Mouse (Mus musculus): ENCODE data around the gene Mpeg1. TPM values are rescaled to one million over a fixed set of nuclear protein-coding genes. Genes with fewer than 3 reads are reported as not detected.

The Mpeg1 gene
- total RNA-seq (2021), result 1 to 10 TPM; 3.7 to 5.0 TPM

- DNase-seq, result no peak
- intact Hi-C loops (cut with DNase I), result no loop called here
Observed at GRCm38 (mm10) chr19:12460282-12461249, at the start of gene Mpeg1. Gene Mpeg1 (plus strand): TSS chr19:12460779.

DNA sequence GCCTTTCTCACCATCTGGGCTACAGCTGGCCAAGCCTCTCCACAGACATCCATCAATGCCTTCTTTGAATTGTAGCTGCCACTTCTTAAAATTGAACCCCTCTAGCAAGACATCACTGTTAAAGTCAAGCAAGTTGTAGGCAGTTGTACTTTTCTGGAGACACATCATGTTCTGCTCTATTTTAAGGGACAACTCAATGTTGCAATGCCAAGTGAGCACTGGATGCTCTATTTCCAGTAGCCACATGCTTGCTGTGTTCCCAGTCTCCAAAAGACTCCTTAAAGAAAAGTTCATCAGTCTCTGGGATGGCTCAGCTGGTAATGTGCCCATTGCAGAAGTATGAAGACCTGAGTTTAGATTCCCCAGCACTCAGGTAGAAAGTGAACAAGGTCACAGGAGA is 46.8 kb upstream of the Mpeg1 start:
- no peak for DNase-seq
- intact Hi-C loops (cut with DNase I), result no loop called here

- intact Hi-C loops (cut with DNase I), result no loop called here
- no peak for DNase-seq
Observed at GRCm38 (mm10) chr19:12417361-12417760, 43.2 kb upstream of the Mpeg1 start, which contains the start of gene Olfr1441. Gene Olfr1441 (plus strand): TSS chr19:12417433.

- intact Hi-C loops (cut with DNase I), result no loop called here
- DNase-seq, result no peak
Observed at GRCm38 (mm10) chr19:12418312-12418711, 42.3 kb upstream of the Mpeg1 start.

GRCm38 (mm10) chr19:12420555-12420954 is 40.0 kb upstream of the Mpeg1 start:
- intact Hi-C loops (cut with DNase I), result no loop called here

GRCm38 (mm10) chr19:12421680-12422079 is 38.9 kb upstream of the Mpeg1 start:
- intact Hi-C loops (cut with DNase I), result no loop called here
- DNase-seq, result no peak

More at GRCm38 (mm10) chr19:12420555-12420954, 40.0 kb upstream of the Mpeg1 start:
- DNase-seq, result no peak

DNA sequence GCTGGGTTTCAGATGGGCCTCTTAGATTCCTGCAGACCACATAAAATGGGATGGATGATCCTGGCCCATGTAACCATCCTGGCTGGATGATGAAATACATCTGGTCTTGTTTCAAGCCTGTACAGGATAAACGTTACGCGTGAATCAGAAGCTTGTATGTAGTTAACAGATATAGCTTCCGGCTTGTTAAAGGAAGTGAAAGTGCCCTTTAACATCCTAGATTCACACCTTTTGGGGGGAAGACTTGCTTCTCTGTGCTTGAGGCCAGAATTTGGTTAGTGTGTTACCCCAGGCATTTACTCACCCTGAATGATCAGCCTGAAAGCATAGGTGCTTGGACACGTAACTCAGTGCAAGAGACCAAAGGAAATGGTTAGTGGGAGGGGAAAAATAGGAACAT is 33.5 kb upstream of the Mpeg1 start:
- intact Hi-C loops (cut with DNase I), result no loop called here
- no peak for DNase-seq

GRCm38 (mm10) chr19:12427605-12428004 is 33.0 kb upstream of the Mpeg1 start, which contains the start of gene Pfpl:
Gene Pfpl (plus strand): TSS chr19:12427905.
- intact Hi-C loops (cut with DNase I), result no loop called here
- DNase-seq, result no peak

DNA sequence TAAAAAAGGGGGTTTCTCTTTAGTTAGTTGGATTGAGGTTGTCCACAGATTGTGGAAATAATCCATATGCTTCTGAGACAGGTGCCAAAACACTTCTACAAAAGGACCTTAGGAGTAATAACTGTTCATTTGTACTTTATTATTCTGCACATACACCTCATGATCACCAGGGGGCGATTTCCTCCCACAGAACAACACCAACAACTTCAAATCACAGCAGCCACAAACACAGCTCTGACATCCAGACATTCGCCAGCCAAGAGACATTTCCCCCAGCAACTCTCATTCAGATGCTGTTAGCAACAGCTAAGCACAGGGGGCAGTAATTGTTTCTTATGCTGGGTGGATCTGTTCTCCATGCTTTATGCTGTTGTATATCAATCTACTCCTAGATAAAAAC is 27.5 kb upstream of the Mpeg1 start:
- peak; percentile 18 for DNase-seq
- intact Hi-C loops (cut with DNase I), result no loop called here

- DNase-seq, result no peak
- intact Hi-C loops (cut with DNase I), result no loop called here
Observed at GRCm38 (mm10) chr19:12435011-12435416, 25.6 kb upstream of the Mpeg1 start.

DNA sequence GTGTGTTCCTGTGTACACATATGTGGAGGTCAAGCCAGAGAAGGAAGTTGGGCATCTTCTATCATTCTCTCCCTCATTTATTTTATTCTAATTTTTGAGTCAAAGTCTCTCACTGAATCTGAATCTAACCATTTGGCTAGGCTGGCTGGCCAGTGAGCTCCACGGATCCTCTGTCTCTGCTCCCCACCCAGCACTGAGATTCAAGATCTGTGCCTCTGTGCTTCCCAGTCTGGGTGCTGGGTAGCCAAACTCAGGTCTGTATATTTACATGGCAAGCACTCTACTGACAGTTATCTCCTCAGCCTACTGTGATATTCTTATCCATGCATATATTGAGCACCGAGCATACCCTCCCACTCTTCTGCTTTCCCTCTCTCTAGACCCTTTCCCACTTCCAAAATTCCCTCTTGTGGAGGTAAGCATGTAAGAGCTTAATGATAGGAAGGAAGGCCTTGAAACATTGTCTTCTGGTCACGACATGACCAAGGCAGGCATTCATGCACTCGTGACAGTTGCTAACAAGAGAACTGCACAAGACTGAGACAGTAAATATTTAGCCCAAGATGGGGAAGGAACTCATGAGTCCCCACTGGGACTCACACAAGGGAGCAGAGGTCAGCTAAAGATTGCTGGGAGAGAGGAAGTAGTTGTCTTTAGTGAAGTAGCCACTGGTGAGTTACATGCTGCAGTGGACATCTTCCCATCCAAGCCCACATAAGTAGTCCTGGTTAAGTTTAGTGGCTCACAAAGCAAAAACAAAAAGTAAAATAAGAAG is 24.6 kb upstream of the Mpeg1 start:
- no peak for DNase-seq
- intact Hi-C loops (cut with DNase I), result no loop called here

DNA sequence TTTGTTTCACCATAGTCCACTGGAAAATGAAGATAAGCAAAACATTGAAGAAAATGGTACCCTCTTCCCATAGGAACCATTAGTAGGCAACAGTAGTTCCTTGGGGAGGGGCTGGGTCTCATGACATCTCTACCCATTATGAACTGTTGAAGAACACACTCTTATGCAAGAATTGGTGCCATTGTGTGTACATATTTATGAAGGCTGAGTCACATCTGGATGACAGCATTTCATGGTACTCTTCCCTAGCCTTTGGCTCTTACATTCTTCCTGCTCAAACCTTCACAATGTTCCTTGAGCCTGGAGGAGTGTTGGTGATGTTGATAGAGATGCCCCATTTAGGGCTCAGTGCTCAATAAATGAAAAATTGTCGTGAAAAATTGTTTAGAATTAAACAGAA is 21.0 kb upstream of the Mpeg1 start:
- intact Hi-C loops (cut with DNase I), result no loop called here
- no peak for DNase-seq

DNA sequence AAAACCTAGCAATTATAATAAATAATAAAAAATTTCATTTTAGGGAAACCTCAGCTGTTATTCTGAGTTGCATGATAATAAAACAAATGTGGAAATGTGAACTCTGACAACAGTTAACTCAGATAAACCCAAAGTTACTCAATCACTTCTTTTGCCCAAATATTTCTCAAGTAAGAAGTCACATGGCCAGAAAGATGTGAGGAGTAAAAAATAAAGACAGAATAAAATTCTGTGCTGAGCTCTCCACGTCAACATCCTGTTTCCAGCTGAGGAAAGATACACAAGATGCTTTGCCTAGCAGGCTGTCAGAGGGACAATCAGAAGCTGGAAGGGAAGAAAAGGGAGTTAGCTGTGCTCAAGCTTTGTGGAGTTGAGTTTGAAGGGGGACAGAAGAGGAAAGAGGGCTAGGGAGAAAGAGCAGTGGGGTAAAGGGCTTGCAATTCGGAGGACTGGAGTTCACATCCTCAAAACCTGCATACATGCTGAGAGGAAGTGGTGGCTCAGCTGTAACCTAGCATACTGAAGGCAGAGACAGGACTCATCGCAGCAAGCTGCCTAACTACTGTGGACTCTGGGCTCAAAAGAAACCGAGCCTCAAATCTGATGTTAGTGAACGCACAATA is 20.4 kb upstream of the Mpeg1 start:
- intact Hi-C loops (cut with DNase I), result no loop called here
- no peak for DNase-seq

- DNase-seq, result no peak
- intact Hi-C loops (cut with DNase I), result no loop called here
Observed at GRCm38 (mm10) chr19:12442560-12442959, 18.0 kb upstream of the Mpeg1 start.

- intact Hi-C loops (cut with DNase I), result no loop called here
- DNase-seq, result no peak
Observed at GRCm38 (mm10) chr19:12445014-12445413, 15.6 kb upstream of the Mpeg1 start.

- intact Hi-C loops (cut with DNase I), result no loop called here
- no peak for DNase-seq
Observed at GRCm38 (mm10) chr19:12457401-12458066, 3.0 kb upstream of the Mpeg1 start.

GRCm38 (mm10) chr19:12459516-12459915 is 1.1 kb upstream of the Mpeg1 start:
- DNase-seq, result no peak
- intact Hi-C loops (cut with DNase I), result no loop called here

DNA sequence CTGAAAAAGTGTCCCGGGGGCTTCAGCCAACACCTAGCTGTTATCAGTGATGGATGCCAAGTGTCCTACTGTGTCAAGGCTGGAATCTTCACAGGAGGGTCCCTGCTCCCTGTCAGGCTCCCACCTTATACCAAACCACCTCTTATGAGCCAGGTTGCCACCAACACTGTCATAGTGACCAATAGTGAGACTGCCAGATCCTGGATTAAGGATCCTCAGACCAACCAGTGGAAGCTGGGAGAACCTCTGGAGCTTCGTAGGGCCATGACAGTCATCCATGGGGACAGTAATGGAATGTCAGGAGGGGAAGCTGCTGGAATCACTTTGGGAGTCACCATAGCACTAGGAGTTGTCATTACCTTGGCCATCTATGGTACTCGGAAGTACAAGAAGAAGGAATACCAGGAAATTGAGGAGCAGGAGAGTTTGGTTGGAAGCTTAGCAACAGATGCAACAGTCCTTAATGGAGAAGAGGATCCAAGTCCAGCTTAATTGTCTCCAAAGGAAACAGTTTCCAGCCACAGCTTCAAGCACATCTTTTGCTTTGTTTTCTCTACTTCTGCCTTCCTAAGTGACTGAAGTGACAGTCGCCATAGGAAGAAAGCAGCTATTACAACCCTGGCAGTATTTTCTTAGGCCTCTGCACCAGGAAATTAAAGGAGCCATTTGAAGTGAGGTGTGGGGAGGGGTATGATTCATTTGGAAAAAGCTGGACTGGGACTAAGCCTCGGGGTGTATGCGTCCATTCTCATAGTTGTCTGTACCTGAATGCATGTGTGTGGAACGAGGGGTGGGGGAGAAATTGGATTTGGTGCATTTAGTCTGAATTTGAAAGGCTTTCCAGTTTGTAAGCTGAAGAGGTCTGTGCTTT is 2.5 kb downstream of the Mpeg1 start:
- DNase-seq, result no peak
- intact Hi-C loops (cut with DNase I), result no loop called here

- intact Hi-C loops (cut with DNase I), result no loop called here
- DNase-seq, result no peak
Observed at GRCm38 (mm10) chr19:12463722-12464035, 3.1 kb downstream of the Mpeg1 start.

GRCm38 (mm10) chr19:12464127-12464526 is 3.5 kb downstream of the Mpeg1 start:
- no peak for DNase-seq
- intact Hi-C loops (cut with DNase I), result no loop called here

Data from left cerebral cortex, postnatal 4 days (tissue).